Mouse (Mus musculus): ENCODE results near the gene Gm28729.
"Not testable (repeated sequence)": the region's sequence is repeated elsewhere in the genome, so short reads cannot be mapped to it uniquely, and the experiment has no call there.

Gm28729 gene

DNA sequence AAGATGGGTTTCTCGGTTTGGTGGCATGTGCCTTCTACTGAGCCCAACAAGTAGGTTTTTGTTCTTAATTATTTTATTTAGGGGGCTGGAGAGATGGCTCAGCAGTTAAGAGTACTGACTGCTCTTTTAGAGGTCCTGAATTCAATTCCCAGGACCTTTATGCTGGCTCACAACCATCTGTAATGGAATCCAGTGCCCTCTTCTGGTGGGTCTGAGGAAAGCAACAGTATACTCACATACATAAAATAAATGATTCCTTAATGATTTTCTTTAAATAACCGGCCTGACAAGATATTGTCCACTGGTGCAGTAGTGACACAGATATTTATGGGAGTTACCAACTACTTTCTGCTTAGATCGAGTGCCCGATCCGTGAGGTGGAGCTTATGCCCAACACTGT is 1.9 kb downstream of the Gm28729 start:
- DNase-seq (ENCODE audit: low read depth in 2 of 2, low spot score in 2 of 2) = no peak

DNA sequence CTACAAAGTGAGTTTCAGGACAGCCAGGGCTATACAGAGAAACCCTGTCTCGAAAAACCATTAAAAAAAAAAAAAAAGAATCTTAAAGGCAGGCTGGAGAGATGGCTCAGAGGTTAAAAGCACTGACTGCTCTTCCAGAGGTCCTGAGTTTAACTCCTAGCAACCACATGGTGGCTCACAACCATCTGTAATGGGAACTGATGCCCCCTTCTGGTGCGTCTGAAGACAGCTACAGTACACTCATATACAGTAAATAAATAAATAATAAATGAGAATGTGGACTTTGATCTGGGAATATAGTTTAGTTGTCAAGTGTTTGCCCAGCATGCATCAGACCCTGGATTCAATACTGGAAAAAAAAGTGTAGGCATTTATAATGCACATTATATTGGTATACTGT is 3.5 kb downstream of the Gm28729 start:
- not testable (repeated sequence) for DNase-seq (ENCODE audit: low read depth in 2 of 2, low spot score in 2 of 2)

DNA sequence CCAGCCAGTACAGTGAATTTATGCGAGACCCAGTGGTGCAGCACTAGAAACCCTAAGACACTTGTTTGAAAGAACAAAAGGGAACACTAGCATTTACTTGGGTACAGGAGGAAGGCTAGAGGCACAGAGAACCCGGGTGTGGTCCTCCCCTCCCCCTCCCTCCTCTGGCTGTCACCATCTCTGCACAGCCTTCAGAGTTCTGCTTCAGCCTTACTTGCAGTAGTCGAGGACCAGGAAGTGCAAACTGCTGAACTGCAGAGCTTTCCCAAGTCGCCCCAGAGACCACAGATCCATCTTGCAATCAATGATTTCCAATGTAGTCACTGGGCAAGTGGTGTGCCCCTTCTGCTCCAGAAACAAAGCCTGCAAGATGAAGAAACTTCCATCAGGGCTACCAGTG is 7.6 kb downstream of the Gm28729 start:
- no peak for DNase-seq (ENCODE audit: low read depth in 2 of 2, low spot score in 2 of 2)

DNA sequence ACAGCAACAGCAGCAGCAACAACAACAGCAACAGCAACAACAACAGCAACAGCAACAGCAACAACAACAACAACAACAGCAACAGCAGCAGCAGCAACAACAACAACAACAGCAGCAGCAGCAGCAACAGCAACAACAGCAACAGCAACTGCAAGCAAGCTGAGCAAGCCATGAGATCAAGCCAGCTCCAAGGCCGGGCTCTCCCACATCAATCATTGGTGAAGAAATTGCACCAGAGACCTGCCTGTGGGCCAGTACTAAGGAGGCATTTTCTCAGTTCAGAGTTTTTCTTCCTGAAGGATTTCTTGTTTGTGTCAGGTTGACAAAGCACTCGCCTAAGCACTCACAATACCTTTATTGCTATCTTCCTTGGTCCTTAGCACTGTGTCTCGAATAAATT is 8.3 kb downstream of the Gm28729 start:
- no peak for DNase-seq (ENCODE audit: low read depth in 2 of 2, low spot score in 2 of 2)

DNA sequence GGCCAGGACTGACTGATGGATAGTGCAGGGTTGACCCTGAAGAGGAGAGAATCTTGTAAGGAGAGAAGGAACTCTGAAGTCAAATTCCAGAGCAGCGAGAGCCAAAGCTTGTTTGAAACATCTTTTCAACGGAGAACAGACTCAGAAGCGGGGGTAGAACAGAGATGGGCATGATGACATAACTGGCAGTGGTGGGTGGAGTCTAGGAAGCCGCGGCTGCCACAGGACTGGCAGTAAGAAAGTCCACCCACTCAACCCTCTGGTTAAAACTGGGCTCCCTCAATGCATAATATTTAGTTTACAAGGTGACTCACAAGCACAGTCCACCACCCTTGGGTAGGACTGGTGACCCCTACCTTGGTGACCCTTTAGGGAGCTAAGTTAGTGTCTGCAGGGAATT is 9.3 kb downstream of the Gm28729 start:
- no peak for DNase-seq (ENCODE audit: low read depth in 2 of 2, low spot score in 2 of 2)

DNA sequence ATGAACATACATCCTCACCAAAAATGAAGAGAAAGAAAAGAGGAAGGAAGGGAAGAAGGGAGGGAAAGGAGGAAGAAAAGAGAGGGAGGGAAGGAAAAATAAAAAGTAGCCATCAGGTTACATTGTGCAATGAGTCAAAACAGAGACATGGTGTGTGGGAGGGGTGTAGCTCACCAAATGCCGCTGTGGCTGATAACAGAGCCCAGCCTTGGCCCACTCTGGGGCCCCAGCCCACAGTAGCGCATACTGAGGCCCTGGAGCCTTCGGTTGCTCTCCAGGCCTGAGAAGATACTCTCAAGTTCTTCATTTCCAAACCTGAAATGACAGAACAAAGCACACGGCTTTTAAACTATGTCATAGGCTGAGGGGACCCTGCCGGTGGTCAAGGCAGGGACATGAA is 10.8 kb downstream of the Gm28729 start:
- DNase-seq (ENCODE audit: low read depth in 2 of 2, low spot score in 2 of 2) = no peak

DNA sequence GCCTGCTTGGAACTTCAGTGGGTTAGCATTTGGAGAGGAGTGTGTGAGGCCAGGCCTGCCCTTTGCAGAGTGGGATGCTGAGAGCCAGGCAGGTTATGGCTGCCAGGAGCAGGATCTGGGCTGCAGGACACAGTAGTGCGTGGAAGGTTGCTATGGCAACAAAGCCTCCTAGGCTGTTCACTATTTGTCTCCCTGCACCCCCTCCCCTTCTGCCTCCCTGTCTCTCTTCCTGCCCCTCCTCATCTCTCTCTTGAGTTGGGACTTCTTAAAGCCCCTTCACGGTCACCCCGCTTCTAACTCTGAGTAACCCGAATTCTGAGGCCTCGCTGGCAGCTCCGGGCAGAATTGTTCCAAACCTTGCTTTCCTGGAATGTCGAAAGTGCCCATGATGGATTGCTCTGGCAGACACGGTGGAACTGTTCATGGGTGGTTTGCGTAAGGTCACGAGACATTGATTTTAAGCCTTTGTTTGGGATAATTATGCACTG is 19.0 kb downstream of the Gm28729 start:
- no peak for DNase-seq (ENCODE audit: low read depth in 2 of 2, low spot score in 2 of 2)

DNA sequence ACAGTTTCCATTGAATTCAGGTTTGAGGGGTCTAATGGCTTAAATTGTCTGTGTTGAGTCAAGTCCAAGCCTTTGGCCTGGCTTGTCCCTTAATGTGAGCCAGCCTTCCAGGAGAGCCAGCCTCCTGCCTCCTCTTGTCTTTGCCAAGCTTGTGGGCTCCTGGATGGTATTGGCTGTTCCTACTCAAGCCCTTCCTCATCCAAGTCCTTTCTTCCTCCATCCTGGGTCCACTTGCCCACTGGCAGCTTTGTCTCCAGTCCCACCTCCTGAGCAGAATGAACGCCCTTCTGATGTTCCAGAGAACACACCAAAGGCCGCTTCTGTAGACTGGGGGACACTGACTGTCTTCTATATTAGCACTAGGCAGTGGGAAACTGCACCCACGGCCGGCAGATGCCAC is 19.9 kb downstream of the Gm28729 start:
- DNase-seq (ENCODE audit: low read depth in 2 of 2, low spot score in 2 of 2) = no peak

DNA sequence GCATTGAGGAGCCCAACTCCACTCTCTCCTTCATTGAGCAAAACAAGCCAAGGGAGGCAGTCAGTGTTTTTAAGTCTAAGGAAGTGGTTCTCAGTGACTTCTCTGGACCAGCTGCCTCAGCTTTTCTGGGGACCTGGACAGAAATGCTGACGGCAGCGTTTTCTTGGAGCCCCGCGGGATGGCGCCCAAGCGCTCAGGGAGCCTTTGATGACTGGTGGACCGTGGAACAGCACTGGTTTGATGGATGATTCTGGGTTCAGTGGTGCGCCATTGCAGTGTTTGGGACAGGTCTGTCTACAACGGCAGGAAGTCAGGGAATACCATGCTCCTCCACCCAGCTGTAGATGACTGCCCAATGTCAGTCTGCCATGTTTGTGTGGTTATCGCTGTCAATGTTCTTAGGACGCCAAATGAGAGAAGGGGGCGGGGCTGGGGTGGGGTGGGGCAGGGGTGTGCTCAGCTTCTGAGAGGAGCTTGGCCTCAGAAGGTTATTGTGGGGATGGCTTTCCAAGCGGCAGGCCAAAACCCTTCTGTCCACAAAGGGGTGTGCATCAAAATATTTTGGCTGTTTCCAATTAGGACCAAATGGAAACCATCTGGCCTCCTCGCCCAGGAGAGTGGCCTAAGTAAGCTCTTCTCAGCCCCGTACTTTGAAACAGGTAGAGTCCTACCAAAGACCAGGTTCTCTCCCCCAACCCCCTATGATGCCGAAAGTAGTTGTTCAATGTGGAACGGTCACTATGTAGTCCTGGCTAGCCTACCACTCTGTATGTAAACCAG is 20.8 kb downstream of the Gm28729 start:
- no peak for DNase-seq (ENCODE audit: low read depth in 2 of 2, low spot score in 2 of 2)

DNA sequence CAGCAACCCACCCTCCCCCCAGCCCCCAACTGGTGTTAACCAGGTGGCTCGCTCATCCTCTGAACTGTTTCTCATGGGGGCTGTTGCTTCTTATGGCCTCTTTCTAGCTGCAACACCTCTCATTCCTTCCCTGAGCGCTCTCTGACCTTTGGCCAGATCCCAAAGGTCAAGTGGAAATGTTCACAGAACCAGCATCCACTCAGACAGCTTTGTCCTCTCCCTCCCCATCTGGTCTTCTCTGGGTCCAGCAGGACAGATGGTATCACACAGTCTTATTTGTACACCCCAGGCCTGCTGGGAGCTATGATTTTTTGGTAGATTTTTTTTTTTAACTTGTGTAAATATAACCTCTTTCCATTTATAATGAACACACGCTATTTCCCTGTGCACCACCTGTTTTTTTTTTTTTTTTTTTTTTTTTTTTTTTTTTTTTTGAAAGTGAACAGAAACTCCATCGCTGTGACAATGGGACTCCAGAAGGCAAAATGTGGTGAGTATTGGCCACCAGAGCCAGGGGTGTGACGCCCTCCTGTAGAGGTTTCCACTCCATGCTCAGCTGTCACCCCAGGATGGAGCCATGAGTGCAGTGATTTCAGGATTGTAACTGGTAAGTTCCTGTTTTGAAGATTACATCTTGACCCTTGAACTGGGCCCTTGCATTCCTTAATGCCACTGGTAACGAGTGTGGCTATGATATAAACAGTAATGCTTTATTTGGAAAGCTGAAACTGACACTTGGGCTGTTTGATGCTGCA is 22.0 kb downstream of the Gm28729 start:
- no peak for DNase-seq (ENCODE audit: low read depth in 2 of 2, low spot score in 2 of 2)

DNA sequence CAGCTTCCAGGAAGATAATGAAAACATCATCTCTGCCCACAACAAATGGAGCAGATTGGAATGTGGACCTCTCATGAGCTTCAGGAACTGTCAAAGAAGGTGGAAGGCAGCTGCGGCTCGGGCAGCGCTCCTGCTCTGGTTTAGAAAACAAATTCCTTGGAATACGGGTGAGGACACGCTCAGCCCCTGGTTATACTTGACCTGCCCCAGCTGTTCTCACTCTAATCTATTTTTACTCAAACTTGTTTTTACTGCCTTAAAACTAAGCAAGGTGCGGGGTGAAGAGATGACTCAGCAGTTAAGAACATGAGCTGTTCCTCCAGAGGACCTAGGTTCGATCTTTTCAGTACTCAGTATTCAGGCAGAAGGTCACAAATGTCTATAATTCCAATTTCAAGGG is 23.8 kb downstream of the Gm28729 start:
- DNase-seq (ENCODE audit: low read depth in 2 of 2, low spot score in 2 of 2) = no peak

DNA sequence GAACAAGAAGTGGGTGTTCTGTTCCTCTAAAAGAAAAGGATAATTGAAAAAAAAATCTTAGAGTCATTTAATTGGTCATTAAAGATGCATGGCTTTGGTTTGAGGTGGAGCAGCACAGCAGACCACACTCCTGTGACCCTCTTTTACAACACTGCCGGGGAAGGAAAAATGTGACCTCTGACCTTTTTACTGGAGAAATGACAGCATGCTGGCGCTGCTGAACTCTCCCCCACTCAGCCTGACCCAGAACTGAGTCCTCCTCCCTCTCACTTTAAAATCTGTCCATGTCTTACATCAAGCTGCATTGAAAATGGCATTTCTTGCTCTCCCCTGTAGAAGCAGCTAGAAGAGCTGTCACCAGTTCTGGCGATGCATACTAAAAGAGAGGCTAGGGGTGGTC is 31.9 kb downstream of the Gm28729 start:
- DNase-seq (ENCODE audit: low read depth in 2 of 2, low spot score in 2 of 2) = no peak

DNA sequence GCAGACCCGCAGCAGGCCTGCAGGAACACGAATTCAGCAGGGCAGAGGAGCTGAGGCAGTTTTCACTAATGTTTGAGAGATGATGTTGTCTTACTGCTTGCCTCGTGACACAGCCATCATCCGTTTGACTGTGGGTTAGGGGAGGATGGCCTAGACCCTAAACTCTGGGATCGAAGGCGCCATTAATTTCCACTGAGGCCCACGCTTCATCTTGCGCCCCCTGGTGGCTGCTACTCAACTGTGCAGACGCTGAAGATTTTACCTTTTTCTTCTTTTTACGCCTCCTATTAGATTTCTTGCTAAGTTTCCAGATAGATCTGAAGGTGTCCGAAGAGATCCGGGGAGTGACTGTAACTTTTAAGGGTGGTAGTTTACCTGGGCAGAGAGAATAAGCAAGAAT is 33.3 kb downstream of the Gm28729 start:
- DNase-seq (ENCODE audit: low read depth in 2 of 2, low spot score in 2 of 2) = peak; percentile 59 to 61

DNA sequence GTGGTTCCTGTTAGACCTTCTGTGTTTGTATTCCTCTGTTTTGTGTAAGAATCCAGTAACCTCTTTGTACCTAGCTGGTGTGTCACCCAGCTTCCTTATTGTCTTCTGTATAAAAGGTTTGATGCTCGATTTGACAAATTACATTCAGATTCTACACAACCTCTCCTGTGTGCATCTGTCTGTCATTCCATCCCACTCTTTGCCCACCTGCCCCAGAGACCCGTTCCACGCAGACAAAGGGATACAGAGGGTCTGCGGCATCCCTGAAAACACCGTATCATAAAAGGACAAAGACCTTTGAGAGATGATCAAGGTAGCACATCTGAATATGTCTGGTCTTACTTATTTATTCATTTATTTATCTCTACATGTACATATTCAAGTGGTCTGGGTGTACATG is 37.2 kb downstream of the Gm28729 start:
- DNase-seq (ENCODE audit: low read depth in 2 of 2, low spot score in 2 of 2) = not testable (repeated sequence)

DNA sequence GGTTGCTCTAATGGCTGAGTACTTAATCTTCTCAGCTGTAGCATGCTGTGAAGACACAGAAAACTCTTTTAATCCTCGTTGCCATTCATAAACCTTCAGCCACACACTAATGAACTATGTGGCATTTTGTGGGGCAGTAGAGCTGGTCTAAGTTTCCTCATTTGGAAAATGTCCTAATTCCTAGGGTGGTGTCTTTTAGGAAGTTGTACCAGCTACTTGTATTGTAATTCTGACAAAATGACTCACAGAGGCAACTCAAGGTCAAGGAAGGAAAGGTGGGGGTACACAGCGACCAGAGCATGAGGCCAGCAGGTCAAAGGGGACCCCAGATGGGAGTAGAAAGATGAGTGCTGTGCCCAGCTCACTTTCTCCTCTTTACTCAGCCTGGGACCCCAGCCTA is 41.4 kb downstream of the Gm28729 start:
- DNase-seq (ENCODE audit: low read depth in 2 of 2, low spot score in 2 of 2) = no peak

DNA sequence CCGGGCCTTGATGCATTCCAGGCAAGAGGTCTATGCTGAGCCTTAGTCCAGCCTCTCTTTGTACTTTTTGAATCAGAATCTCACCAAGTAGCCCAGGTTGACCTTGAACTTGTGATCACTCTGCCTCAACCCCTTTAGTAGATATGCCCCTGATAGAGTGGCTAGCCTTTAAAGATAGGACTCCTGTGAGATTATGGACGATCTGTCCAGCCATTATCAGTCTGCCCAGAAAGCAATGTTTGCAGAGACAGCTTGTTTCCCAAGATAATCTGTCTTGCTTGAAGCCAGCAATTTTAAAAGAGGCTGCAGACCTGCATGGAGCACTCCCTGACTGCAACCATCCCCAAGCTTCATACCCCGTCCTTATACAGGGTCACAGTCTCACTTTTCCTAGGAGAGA is 42.0 kb downstream of the Gm28729 start:
- no peak for DNase-seq (ENCODE audit: low read depth in 2 of 2, low spot score in 2 of 2)

DNA sequence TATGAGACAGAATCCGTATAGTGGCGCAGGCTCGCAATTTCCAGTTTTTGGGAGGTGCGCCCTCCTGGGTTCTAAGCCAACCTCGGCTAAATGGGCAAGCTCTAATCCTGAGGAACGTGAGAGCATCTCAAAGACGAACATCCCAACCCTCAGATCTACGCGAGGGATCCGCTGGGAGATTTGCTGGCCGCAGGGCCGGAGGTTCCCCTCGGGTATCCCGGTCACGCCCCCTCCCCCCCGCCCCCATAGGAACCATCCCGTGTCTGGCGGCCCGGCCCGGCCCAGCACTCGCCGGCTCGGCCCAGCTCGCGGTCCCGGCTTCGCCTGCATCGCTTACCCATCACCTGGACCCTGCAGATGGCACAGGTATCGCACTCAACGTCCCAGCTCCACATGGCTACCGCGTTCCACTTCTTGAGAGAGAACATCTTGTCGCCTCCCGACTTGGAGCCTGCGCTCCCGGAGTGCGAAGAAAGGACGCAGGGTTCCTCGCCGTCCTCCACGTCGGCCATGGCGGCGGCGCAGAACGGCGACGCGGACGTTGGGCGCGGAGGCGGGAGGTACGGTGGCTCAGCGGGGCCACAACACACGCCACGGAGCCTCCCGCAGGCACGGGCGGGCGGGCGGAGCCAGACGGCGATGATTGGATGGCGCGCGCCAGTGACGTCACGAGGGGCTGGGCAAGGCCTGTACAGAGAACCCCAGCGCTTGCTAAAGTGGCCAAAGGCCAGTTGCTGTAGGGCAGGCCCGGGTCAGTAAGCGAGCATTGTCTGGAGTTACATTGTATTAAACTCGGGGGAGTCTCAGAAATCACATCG is 46.8 kb downstream of the Gm28729 start, which contains the start of gene Rnf7:
TSS of gene Rnf7 (minus strand) at position 605 of the 818 bp plus-strand sequence.
- peak; percentile 93 to 95 for DNase-seq (ENCODE audit: low read depth in 2 of 2, low spot score in 2 of 2)

DNA sequence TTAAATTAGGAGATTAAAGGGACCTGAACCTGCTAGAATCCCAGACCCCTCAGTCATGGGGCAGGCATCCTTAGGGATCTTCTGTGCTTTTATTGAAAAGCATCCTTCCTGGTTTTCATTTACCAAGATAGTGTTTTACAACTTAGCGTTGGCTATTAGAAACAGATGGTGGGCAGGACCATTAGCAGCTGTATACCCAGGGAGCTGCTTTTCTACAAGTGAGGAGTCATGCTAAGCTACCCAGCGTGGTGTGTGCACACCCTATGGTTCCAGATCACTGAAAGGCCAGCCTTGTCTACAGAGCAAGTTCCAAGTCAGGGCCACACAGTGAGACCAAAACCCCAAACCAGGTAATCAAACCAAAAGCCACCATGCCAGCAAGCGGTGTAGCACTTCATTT is 52.7 kb downstream of the Gm28729 start:
- DNase-seq (ENCODE audit: low read depth in 2 of 2, low spot score in 2 of 2) = no peak

DNA sequence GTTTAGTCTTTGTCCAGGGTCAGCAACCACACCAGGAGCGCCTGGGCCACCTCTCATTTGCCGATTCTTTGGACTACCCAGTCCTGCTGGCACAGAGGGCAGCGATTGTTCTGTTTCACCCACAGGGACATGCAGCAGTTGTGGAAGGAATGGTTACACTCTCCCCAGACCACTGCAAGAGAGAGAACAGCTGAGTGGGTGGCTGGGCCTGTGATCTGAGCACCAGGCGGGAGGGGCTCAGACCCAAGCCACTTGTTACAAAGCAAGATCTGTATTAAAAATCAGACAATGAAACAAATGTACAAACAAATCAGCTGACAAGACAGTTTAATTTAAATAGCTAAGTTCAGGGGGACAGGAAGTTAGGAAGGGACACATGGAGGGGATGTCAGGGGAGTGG is 53.4 kb downstream of the Gm28729 start:
- not testable (repeated sequence) for DNase-seq (ENCODE audit: low read depth in 2 of 2, low spot score in 2 of 2)

DNA sequence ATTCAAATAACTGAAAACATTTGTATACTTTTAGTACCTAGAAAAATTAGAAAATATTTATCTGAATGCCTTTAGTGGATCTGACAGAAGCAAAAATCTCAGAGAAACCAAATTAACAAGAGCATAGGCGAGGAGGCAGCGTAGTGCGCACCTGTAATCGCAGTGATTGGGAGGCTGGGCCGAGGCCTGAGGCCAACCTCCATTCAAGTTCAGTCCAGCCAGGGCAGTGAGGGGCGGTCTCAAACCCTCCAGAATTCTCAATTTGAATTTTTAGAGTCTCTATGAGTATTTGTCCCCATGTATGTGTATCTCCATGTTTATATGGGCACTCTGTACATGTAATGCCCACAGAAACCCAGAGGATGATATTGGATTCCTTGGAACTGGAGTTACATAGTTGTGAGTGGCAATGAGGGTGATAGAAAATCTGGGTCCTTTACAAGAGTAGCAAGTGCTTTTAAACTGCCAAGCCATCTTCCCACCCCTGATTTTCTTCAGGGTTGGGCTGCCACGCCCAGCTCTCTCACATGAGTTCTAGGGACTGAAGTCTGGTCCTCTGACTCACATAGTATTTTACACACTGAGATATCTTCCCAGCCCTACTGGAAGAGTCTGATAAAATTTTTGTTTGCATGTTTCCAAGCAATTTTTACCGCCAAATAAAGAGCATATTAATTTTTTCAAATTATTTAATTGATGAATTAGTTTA is 54.6 kb downstream of the Gm28729 start:
- no peak for DNase-seq (ENCODE audit: low read depth in 2 of 2, low spot score in 2 of 2)

Data from CD8-positive naive resting alpha-beta T cell, adult 2 months (primary cell).